Mouse (Mus musculus): ENCODE data around the gene Ppm1l. TPM values are rescaled to one million over a fixed set of nuclear protein-coding genes. Genes with fewer than 3 reads are reported as not detected.

Ppm1l gene
- total RNA-seq, 2 experiments from 2014 or later: 23.6 to 24.5 TPM

GRCm38 (mm10) chr3:69323982-69324381 lies 7.3 kb downstream of the Ppm1l start:
- intact Hi-C loops (cut with DNase I): no loop called here

GRCm38 (mm10) chr3:69329910-69330309 lies 13.2 kb downstream of the Ppm1l start:
- no peak for DNase-seq (ENCODE audit: low spot score)
- intact Hi-C loops (cut with DNase I): no loop called here

More at GRCm38 (mm10) chr3:69323982-69324381, 7.3 kb downstream of the Ppm1l start:
- DNase-seq (ENCODE audit: low spot score): no peak

GRCm38 (mm10) chr3:69333819-69334218 lies 17.2 kb downstream of the Ppm1l start:
- no peak for DNase-seq (ENCODE audit: low spot score)
- intact Hi-C loops (cut with DNase I): no loop called here

- DNase-seq (ENCODE audit: low spot score): no peak
Observed at GRCm38 (mm10) chr3:69340486-69340885, 23.8 kb downstream of the Ppm1l start.

GRCm38 (mm10) chr3:69340971-69341370 lies 24.3 kb downstream of the Ppm1l start:
- intact Hi-C loops (cut with DNase I): no loop called here
- no peak for DNase-seq (ENCODE audit: low spot score)

More at GRCm38 (mm10) chr3:69340486-69340885, 23.8 kb downstream of the Ppm1l start:
- intact Hi-C loops (cut with DNase I): no loop called here

- intact Hi-C loops (cut with DNase I): no loop called here
- no peak for DNase-seq (ENCODE audit: low spot score)
Observed at GRCm38 (mm10) chr3:69341514-69341913, 24.9 kb downstream of the Ppm1l start.

- no peak for DNase-seq (ENCODE audit: low spot score)
- intact Hi-C loops (cut with DNase I): no loop called here
Observed at GRCm38 (mm10) chr3:69342247-69342921, 25.7 kb downstream of the Ppm1l start.

GRCm38 (mm10) chr3:69343124-69343523 lies 26.5 kb downstream of the Ppm1l start:
- intact Hi-C loops (cut with DNase I): no loop called here
- no peak for DNase-seq (ENCODE audit: low spot score)

GRCm38 (mm10) chr3:69346514-69346913 lies 29.9 kb downstream of the Ppm1l start:
- no peak for DNase-seq (ENCODE audit: low spot score)
- intact Hi-C loops (cut with DNase I): loop anchor here (5.0 kb wide), 1 partner anchor 89 kb away; no protein-coding TSS in a partner anchor

GRCm38 (mm10) chr3:69348197-69348920 lies 31.7 kb downstream of the Ppm1l start:
- no peak for DNase-seq (ENCODE audit: low spot score)
- intact Hi-C loops (cut with DNase I): loop anchor here (5.0 kb wide), 1 partner anchor 91 kb away; no protein-coding TSS in a partner anchor

- intact Hi-C loops (cut with DNase I): loop anchor here (5.0 kb wide), 1 partner anchor 92 kb away; no protein-coding TSS in a partner anchor
- DNase-seq (ENCODE audit: low spot score): no peak
Observed at GRCm38 (mm10) chr3:69348921-69349237, 32.2 kb downstream of the Ppm1l start.

- DNase-seq (ENCODE audit: low spot score): no peak
- intact Hi-C loops (cut with DNase I): loop anchor here (5.0 kb wide), 1 partner anchor 93 kb away; no protein-coding TSS in a partner anchor
Observed at GRCm38 (mm10) chr3:69349973-69350372, 33.3 kb downstream of the Ppm1l start.

GRCm38 (mm10) chr3:69352194-69352593 lies 35.5 kb downstream of the Ppm1l start:
- no peak for DNase-seq (ENCODE audit: low spot score)
- intact Hi-C loops (cut with DNase I): no loop called here

GRCm38 (mm10) chr3:69354681-69355080 lies 38.0 kb downstream of the Ppm1l start:
- no peak for DNase-seq (ENCODE audit: low spot score)
- intact Hi-C loops (cut with DNase I): no loop called here

- intact Hi-C loops (cut with DNase I): no loop called here
- DNase-seq (ENCODE audit: low spot score): no peak
Observed at GRCm38 (mm10) chr3:69356078-69356665, 39.5 kb downstream of the Ppm1l start.

GRCm38 (mm10) chr3:69356781-69357180 lies 40.1 kb downstream of the Ppm1l start:
- no peak for DNase-seq (ENCODE audit: low spot score)
- intact Hi-C loops (cut with DNase I): no loop called here

GRCm38 (mm10) chr3:69357897-69358619 lies 41.4 kb downstream of the Ppm1l start:
- intact Hi-C loops (cut with DNase I): loop anchor here (1.0 kb wide), 1 partner anchor 41 kb away; no protein-coding TSS in a partner anchor
- no peak for DNase-seq (ENCODE audit: low spot score)

GRCm38 (mm10) chr3:69358620-69358964 lies 41.9 kb downstream of the Ppm1l start:
- intact Hi-C loops (cut with DNase I): loop anchor here (1.0 kb wide), 1 partner anchor 41 kb away; no protein-coding TSS in a partner anchor
- no peak for DNase-seq (ENCODE audit: low spot score)

GRCm38 (mm10) chr3:69360263-69360895 lies 43.7 kb downstream of the Ppm1l start:
- intact Hi-C loops (cut with DNase I): no loop called here
- DNase-seq (ENCODE audit: low spot score): no peak

Data from heart, postnatal 25 days (tissue).